Mouse (Mus musculus) G1E (cell line): ENCODE measurements at regions not wholly inside any gene's neighbourhood (a gene's known extent, or its start where the extent isn't known, plus 50 kb on each side); places are given as distances from the start of the nearest gene placed in this dataset.

Experiments
- CTCF ChIP-seq: IDR thresholded peaks from 2 replicates; pipeline ENCODE4 v1.5.1; 2012; ENCODE audit warnings: low read depth, low read length, inconsistent platforms, mixed read lengths
- GATA1 ChIP-seq: IDR thresholded peaks from 2 replicates; pipeline ENCODE4 v1.6.1; 2012; ENCODE audit warnings: borderline replicate concordance, low read length, inconsistent platforms, mixed read lengths
- POLR2AphosphoS5 ChIP-seq: IDR thresholded peaks from 2 replicates; pipeline ENCODE4 v1.6.1; 2012; ENCODE audit warnings: low read depth, low read length, inconsistent platforms; ENCODE audit not compliant: insufficient replicate concordance
- TAL1 ChIP-seq: conservative IDR thresholded peaks from 2 replicates; pipeline ENCODE4 v1.6.1; 2012; ENCODE audit warnings: low read depth, low read length, inconsistent platforms, mixed read lengths

- TF ChIP-seq GATA1 (no peak), CTCF (no peak), TAL1 (no peak), POLR2AphosphoS5 (no peak)
Observed at GRCm38 (mm10) chr13:52105989-52106642, 259.6 kb downstream of the Gadd45g start.
